Mouse (Mus musculus): Measurements from ENCODE around the gene Smtn. TPM values are rescaled to one million over a fixed set of nuclear protein-coding genes. Genes with fewer than 3 reads are reported as not detected.

The Smtn gene
- 97.9 and 105 TPM in 2 replicates for polyA plus RNA-seq (2015; fragmentation: Nextera tagmentation; extraction: Ambion mirVana)

DNA sequence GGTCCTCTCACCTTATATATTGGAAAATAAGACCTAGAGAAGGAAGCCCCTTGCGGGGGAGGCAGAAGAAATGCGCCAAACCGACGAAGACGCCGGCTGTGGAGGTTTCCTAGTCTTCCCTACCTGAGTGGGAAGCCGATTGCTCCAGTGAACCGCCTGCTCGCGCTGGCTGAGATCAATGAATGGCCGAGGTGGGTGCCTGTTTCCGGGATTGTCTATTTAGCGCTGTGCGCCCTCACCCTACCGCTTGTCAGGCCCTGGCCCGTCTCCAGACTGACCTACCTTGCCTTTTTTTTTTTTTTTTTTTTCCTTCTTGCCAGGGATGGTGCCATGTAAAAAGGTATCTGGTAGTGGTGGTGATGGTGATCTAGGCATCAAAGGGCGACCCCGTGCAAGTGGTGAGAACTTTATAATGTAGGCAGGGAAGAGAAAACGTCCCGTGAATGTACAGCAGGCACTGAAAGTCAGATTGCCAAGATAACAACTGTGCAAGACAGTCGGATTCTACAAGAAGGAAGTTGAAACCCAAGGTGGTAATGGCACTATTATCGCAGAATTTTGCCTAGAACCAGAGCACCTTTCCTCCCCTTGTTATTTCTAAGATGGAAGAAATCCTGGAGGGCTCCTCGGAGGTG lies at the start of gene Smtn:
Gene Smtn (minus strand): TSS at position 162 of the 635 bp plus-strand sequence.
- Histone ChIP-seq H3K4me1 (peaks cover 34% of the 10 kb centered on the region), H3K4me2 (peak within 1 kb of the TSS; percentile 78), H3K27ac (0 out of 2 replicates have a peak within 1 kb of the TSS, but pooled peaks have one; percentile 1), H3K36me3 (no peaks in the 10 kb centered on the region), H3K27me3 (replicated peaks) (no peaks in the 10 kb centered on the region), H3K9me3 (no peaks in the 10 kb centered on the region; the same call in 1 of the 2 replicates), H3K9ac (peak within 1 kb of the TSS; percentile 1; the same call in 1 of the 2 replicates), H3K4me3 (replicated peaks) (peak within 1 kb of the TSS; percentile 63)
- ATAC-seq (ENCODE audit: insufficient read depth, low FRiP score, low read depth): no peak
- 90% methylated on average over 23 of the region's 23 CpGs for WGBS

DNA sequence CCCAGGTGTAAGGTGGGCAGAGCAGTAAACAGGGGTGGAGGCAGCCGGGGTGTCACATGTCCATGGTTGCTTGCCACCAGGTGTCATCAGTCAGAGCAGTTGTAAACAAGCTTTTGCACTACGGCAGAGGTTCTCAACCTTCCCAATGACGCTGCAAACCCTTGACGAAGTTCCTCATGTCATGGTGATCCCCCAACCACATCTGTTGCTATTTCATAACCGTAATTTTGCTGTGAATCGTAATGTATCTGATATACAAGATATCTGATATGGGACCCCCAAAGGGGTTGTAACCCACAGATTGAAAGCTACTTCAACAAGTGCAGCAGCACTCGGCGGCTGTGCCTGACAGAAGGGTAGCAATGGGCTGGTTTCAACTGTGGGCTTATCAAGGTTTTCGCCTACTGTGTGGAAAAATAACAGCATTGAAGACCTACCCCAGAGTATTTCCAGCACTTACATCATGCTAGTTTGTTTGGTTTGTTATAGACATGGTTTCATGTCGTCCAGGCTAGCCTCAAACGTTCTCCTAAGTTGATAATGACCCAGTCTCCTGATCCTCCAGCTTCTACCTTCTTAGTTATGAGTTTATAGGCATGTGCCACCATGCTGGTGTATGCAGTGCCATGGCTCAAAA lies 47.7 kb upstream of the Smtn start:
- Histone ChIP-seq H3K27ac (no peak overlapping the region), H3K9me3 (no peaks in the 10 kb centered on the region), H3K27me3 (replicated peaks) (no peaks in the 10 kb centered on the region), H3K4me2 (no peak overlapping the region), H3K4me3 (replicated peaks) (no peak overlapping the region), H3K4me1 (no peaks in the 10 kb centered on the region), H3K36me3 (no peaks in the 10 kb centered on the region), H3K9ac (no peak overlapping the region)
- no peak for ATAC-seq (ENCODE audit: insufficient read depth, low FRiP score, low read depth)
- WGBS: 64% methylated on average over 11 of the region's 11 CpGs

DNA sequence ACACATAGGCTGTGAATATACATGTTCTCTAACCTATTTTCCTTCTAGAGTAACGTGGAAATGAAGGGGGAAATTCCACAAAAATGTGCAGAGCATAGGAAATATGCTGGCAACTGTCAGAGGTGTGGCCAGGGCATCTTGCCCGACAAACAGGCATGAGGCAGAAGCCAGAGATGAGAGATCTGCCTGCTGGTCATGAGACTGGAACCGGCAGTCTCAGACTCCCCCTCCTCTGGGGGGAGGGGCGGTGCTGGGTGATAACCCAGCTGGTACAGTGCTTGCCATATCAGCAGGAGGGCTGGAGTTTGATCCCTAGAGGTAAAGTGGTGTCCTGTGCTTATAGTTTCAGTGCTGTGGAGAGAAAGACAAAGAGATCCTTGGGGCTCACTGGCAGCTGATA lies 46.9 kb upstream of the Smtn start:
- H3K27ac ChIP-seq: no peak overlapping the region
- no peak; the same call in 1 of the 2 replicates for ATAC-seq (ENCODE audit: insufficient read depth, low FRiP score, low read depth)
- no peaks in the 10 kb centered on the region for H3K36me3 ChIP-seq
- H3K4me1 ChIP-seq: no peaks in the 10 kb centered on the region
- no peaks in the 10 kb centered on the region for H3K9me3 ChIP-seq
- no peak overlapping the region for H3K4me2 ChIP-seq
- no peak overlapping the region for H3K9ac ChIP-seq
- no peak overlapping the region for H3K4me3 ChIP-seq (replicated peaks)
- H3K27me3 ChIP-seq (replicated peaks): no peaks in the 10 kb centered on the region
- 22% methylated on average over 4 of the region's 4 CpGs for WGBS

DNA sequence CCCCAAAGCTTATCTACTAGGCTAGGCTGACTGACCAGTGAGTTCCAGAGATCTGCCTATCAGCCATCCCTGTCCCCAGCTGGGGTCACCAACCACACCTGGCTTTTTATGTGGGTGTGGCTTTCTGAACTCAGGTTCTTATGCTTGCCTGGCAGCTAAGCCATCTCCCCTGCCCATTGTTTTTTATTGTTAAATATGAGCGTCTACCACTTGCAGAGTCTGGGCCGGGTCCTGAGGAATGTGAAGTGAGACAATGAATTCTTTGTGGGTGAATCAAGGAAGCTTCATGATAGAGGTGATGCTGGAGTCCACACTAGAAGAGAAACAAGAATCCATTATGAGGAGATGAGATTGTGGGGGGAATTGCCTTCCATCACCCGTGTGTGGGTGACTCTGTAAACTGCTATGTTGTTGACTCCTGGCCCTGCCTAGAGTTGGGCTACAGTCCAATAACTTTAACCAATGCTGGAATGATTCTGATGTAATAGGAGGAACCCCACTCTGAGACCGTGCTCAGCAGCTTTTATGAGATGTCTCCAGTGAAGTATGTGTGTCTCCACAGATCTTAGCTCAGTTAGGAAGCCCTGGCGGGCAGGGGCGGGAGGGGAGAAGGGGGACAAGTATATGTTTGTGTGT lies 45.7 kb upstream of the Smtn start:
- ATAC-seq (ENCODE audit: insufficient read depth, low FRiP score, low read depth): no peak
- no peaks in the 10 kb centered on the region for H3K4me1 ChIP-seq
- no peaks in the 10 kb centered on the region for H3K9me3 ChIP-seq
- no peak overlapping the region for H3K4me3 ChIP-seq (replicated peaks)
- H3K36me3 ChIP-seq: no peaks in the 10 kb centered on the region
- no peaks in the 10 kb centered on the region for H3K27me3 ChIP-seq (replicated peaks)
- H3K4me2 ChIP-seq: no peak overlapping the region
- no peak overlapping the region for H3K9ac ChIP-seq
- WGBS: 59% methylated on average over 6 of the region's 6 CpGs
- H3K27ac ChIP-seq: no peak overlapping the region

DNA sequence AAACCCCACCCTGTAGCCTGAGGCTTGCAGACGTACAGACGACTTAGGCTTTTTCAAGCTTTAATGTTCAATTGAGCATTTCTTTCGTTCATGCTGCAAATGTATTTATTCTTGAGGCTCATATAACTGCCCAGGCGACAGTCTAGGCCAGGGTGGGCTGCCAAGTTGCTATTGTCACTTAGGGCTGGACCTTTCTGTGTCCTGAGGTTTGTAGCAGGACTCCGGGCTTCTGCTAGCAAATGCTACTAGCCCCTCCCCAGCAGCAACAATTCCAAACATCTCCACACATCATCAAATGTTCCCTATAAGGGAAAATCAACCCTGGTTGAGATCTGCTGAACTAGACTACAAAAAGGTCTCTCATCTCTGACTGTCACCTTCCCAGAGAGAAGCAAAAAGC lies 42.7 kb upstream of the Smtn start:
- H3K4me1 ChIP-seq: no peaks in the 10 kb centered on the region
- H3K27ac ChIP-seq: no peak overlapping the region
- no peak overlapping the region for H3K4me2 ChIP-seq
- H3K27me3 ChIP-seq (replicated peaks): no peaks in the 10 kb centered on the region
- WGBS: 50% methylated on average over 5 of the region's 5 CpGs
- no peaks in the 10 kb centered on the region for H3K36me3 ChIP-seq
- H3K4me3 ChIP-seq (replicated peaks): no peak overlapping the region
- H3K9ac ChIP-seq: no peak overlapping the region
- ATAC-seq (ENCODE audit: insufficient read depth, low FRiP score, low read depth): no peak
- H3K9me3 ChIP-seq: no peaks in the 10 kb centered on the region

DNA sequence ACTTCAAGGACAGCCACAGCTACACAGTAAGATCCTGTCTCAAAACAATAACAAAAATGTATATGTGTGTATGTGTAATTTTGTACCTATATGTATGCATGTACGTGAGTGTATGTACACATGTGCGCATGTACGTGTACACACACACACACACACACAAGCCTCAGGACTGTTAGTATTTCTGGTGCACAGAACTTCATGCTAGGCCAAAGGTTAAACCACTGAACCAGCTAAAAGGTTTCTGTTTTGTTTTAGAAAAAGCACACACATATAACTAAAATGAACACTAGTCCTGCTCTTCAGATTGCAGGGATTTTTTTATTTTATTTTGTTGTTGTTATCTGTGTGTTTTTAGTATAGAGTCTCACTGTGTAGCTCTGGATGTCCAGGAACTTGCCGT lies 41.5 kb upstream of the Smtn start:
- no peak for ATAC-seq (ENCODE audit: insufficient read depth, low FRiP score, low read depth)
- H3K4me3 ChIP-seq (replicated peaks): no peak overlapping the region
- no peaks in the 10 kb centered on the region for H3K9me3 ChIP-seq
- H3K27me3 ChIP-seq (replicated peaks): no peaks in the 10 kb centered on the region
- no peaks in the 10 kb centered on the region for H3K36me3 ChIP-seq
- no peak overlapping the region for H3K4me2 ChIP-seq
- WGBS: 89% methylated on average over 4 of the region's 4 CpGs
- no peak overlapping the region for H3K27ac ChIP-seq
- H3K9ac ChIP-seq: no peak overlapping the region
- H3K4me1 ChIP-seq: no peaks in the 10 kb centered on the region

DNA sequence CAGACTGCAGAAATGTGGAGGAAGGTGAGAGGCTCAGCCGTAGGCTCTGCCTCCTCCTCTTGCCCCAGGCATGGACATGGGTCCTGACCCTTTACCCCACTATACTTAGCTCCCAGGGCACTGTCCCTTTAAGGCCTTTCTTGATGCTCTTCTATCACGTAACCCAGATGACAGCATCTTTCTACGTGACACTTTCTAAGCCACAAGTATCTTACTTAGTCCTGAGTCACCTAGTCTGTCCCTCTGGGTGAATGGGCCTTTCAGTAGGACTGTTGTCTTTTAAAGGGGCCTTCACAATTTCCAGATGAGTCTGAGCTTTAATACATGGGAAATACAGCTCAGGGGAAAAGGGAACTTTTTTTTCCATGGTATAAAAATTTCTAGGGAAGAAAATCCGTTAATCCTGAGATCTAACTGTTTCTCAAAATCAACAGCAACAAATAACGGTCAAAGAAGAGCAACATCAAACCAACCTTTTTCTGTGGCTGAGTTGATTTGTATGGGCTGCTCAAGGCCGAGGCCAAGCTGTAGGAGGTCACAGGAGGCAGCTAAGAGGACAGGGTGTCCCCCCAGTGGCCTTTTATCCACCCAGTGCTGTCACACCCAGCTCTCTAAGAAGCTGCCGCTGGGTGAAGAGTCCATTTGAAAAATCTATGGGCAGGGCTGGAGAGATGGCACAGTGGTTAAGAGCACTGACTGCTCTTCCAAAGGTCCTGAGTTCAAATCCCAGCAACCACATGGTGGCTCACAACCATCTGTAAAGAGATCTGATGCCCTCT lies 40.1 kb upstream of the Smtn start:
- no peak for ATAC-seq (ENCODE audit: insufficient read depth, low FRiP score, low read depth)
- H3K4me2 ChIP-seq: no peak overlapping the region
- no peaks in the 10 kb centered on the region for H3K27me3 ChIP-seq (replicated peaks)
- H3K9me3 ChIP-seq: no peaks in the 10 kb centered on the region
- WGBS: 62% methylated on average over 7 of the region's 7 CpGs
- no peak overlapping the region for H3K4me3 ChIP-seq (replicated peaks)
- no peak overlapping the region for H3K27ac ChIP-seq
- H3K36me3 ChIP-seq: no peaks in the 10 kb centered on the region
- no peak overlapping the region for H3K9ac ChIP-seq
- H3K4me1 ChIP-seq: no peaks in the 10 kb centered on the region

DNA sequence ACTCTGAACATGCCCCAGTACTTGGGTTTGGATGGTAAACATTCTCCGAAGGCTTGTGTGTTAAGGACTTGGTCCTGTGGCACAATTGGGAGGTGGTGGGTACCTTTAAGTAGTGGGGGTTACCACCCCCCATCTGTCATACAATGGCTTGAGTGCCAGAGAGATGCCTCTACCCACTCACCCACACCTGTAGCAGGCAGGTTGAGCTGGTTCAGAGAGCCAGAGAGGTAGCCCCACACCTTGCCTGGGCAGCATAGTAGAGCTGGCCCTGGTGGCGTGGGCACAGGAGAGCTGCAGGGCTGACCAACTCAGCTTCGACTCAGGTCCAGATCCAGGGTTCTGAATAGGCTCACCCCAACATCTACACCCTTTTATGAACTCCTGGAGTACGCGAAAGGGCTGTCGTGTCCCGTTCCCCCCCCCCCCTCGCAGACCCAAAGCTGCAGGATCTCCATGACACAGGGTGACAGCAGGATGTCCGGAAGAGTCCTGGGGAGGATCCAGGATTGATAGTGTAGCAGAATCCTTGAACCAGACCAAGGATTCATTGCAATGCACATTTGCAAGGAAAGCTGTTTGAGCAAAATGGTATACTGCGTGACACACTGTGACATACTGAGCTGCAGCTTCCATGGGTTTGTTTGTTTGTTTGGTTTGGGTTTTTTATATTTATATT lies 37.8 kb upstream of the Smtn start:
- Histone ChIP-seq H3K36me3 (no peaks in the 10 kb centered on the region), H3K27me3 (replicated peaks) (no peaks in the 10 kb centered on the region), H3K4me3 (replicated peaks) (no peak overlapping the region), H3K9ac (no peak overlapping the region), H3K4me2 (no peak overlapping the region), H3K4me1 (peaks cover 17% of the 10 kb centered on the region), H3K27ac (no peak overlapping the region), H3K9me3 (no peaks in the 10 kb centered on the region)
- no peak for ATAC-seq (ENCODE audit: insufficient read depth, low FRiP score, low read depth)
- 79% methylated on average over 10 of the region's 10 CpGs for WGBS

DNA sequence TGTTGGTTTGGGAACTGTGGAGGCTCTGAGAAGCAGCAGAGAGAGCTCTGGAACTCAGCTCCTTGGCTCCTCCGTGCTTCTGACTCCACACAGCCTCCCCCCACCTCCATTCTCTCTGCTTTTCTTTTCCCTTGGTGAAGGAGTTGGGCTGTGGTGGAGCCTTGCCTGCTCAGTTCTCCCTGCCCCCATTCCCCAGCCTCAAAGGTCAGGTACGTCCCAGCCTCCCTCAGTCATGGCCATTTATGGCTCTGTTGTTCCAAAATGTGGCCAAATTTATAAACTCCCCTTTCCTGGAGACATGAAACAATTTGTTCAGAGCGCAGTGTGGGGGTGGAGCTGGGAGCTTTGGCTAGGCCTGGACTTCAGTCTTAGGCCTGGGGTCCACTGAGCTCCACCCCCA lies 34.8 kb upstream of the Smtn start:
- no peak overlapping the region for H3K9ac ChIP-seq
- 31% methylated on average over 3 of the region's 3 CpGs for WGBS
- peak overlapping the region; percentile 86 for H3K27ac ChIP-seq
- ATAC-seq (ENCODE audit: insufficient read depth, low FRiP score, low read depth): peak; percentile 75
- no peak overlapping the region for H3K4me2 ChIP-seq
- no peaks in the 10 kb centered on the region for H3K27me3 ChIP-seq (replicated peaks)
- no peak overlapping the region for H3K4me3 ChIP-seq (replicated peaks)
- no peaks in the 10 kb centered on the region for H3K36me3 ChIP-seq
- peaks cover 27% of the 10 kb centered on the region for H3K4me1 ChIP-seq
- no peaks in the 10 kb centered on the region for H3K9me3 ChIP-seq

DNA sequence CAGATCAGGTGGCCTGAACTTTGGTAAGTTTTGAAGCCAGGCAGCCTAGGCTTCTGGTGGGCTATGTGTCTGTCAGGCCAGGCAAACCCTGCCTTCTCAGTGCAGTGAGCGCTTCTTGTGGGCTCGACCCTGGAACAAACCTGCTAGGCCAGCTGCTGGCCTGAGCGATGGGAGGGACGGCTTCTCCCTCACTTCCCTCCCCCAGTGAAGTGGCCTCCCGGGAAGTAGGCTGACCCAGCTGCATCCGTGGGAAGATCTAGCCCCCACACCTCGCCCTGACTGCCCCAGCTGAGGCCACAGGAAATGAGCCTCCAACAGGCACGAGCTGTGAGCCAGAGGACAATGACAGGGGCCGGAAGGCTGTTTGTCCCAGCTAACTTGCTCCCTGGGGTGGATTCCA lies 32.7 kb upstream of the Smtn start:
- WGBS: 7% methylated on average over 9 of the region's 9 CpGs
- peak; percentile 69 for ATAC-seq (ENCODE audit: insufficient read depth, low FRiP score, low read depth)
- no peak overlapping the region for H3K4me3 ChIP-seq (replicated peaks)
- H3K9ac ChIP-seq: no peak overlapping the region
- 0 out of 2 replicates have a peak overlapping the region, but pooled peaks have one; percentile 25 for H3K4me2 ChIP-seq
- H3K4me1 ChIP-seq: peaks cover 27% of the 10 kb centered on the region
- H3K9me3 ChIP-seq: no peaks in the 10 kb centered on the region
- H3K27ac ChIP-seq: peak overlapping the region; percentile 86
- H3K27me3 ChIP-seq (replicated peaks): no peaks in the 10 kb centered on the region
- no peaks in the 10 kb centered on the region for H3K36me3 ChIP-seq

DNA sequence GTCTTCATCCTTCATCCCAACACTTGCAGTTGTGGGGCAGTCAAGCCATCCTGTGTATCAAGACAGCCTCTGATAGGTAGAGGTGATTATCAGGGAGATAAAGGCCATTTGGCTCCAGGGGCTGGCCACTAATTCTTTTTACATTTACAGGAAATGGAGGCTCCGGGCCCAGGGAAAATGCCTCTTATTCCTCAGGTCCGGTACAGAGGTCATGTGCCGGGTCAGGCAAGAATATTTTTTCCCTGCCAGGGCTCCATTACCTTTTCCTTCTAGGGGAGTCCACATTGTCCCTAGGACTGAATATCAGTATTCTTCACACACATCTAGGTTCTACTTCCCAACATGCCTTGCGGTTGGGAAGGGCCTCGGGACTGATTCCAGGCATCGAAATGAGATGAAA lies 31.8 kb upstream of the Smtn start:
- Histone ChIP-seq H3K27me3 (replicated peaks) (no peaks in the 10 kb centered on the region), H3K36me3 (no peaks in the 10 kb centered on the region), H3K27ac (peak overlapping the region; percentile 86; the same call in 1 of the 2 replicates), H3K4me1 (peaks cover 27% of the 10 kb centered on the region), H3K9ac (no peak overlapping the region), H3K9me3 (no peaks in the 10 kb centered on the region), H3K4me3 (replicated peaks) (no peak overlapping the region), H3K4me2 (no peak overlapping the region)
- ATAC-seq (ENCODE audit: insufficient read depth, low FRiP score, low read depth): no peak
- WGBS: 84% methylated on average over 6 of the region's 6 CpGs
